Mouse (Mus musculus): ENCODE measurements around the gene Gm20532. TPM values are rescaled to one million over a fixed set of nuclear protein-coding genes. Genes with fewer than 3 reads are reported as not detected.
"Not testable (repeated sequence)": the region's sequence is repeated elsewhere in the genome, so short reads cannot be mapped to it uniquely, and the experiment has no call there.

Gene Gm20532
- polyA plus RNA-seq, 1 experiment from 2014 or later, result not detected

DNA sequence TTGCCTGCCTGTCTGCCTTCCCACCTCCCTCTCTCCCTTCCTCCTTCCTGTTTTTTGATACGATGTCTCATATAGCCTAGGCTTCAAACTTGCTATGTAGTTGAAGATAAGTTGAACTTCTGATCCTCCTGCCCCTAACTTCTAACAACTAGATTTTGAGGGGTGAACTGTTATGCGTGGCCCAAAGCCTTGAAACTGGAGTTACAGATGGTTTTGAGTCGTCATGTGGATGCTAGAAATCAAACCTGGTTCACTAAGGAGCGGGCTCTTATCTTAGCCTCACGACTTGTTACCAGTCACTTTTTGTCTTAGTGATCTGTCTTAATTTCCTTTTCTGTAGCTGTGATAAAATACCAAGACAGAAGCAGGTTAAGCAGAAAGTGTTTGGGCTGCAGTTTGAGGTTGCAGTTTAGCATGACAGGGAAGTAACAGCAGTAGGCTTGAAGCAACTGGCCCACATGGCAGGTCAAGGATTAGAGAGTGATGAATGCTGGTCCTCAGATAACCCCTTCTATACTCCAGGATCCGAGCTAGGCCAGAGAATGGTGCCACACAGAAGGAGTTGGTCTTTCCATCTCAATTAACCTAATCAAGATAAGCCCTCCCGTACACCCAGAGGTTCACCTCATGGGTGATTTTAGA lies 54.7 kb downstream of the Gm20532 start:
- Histone ChIP-seq H3K4me1 (peaks cover 25% of the 10 kb centered on the region), H3K9me3 (replicated peaks) (no peaks in the 10 kb centered on the region), H3K27ac (no peak overlapping the region), H3K9ac (no peak overlapping the region), H3K4me3 (no peak overlapping the region), H3K27me3 (no peaks in the 10 kb centered on the region), H3K36me3 (peaks cover 23% of the 10 kb centered on the region), H3K4me2 (replicated peaks) (no peak overlapping the region)
- 78% methylated on average over 7 of the region's 7 CpGs for WGBS
- ATAC-seq (ENCODE audit: low FRiP score), result no peak

DNA sequence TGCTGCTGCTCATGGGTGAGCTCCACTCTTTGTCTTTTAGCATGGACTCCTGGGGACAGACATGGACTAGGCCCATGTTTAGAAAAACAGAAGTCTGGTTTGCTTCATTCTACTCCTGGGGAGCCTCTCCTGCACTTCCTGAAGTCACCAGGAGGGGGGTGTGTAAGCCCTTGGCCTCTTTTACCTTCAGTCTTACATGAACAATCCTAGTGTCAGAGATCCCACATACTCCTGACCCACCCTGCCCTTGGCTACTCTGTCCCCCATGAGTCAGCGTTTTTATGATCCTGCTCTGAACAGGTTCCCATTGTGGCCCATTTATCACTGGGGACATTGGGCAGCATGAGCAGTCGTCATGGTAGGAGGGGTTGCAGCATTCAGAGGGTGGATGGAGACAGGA lies 57.5 kb downstream of the Gm20532 start:
- WGBS, result 63% methylated on average over 2 of the region's 2 CpGs
- Histone ChIP-seq H3K4me2 (replicated peaks) (no peak overlapping the region), H3K4me1 (peaks cover 7% of the 10 kb centered on the region), H3K4me3 (no peak overlapping the region), H3K27me3 (no peaks in the 10 kb centered on the region), H3K27ac (no peak overlapping the region), H3K9ac (no peak overlapping the region), H3K9me3 (replicated peaks) (no peaks in the 10 kb centered on the region), H3K36me3 (no peaks in the 10 kb centered on the region)
- ATAC-seq (ENCODE audit: low FRiP score), result no peak

DNA sequence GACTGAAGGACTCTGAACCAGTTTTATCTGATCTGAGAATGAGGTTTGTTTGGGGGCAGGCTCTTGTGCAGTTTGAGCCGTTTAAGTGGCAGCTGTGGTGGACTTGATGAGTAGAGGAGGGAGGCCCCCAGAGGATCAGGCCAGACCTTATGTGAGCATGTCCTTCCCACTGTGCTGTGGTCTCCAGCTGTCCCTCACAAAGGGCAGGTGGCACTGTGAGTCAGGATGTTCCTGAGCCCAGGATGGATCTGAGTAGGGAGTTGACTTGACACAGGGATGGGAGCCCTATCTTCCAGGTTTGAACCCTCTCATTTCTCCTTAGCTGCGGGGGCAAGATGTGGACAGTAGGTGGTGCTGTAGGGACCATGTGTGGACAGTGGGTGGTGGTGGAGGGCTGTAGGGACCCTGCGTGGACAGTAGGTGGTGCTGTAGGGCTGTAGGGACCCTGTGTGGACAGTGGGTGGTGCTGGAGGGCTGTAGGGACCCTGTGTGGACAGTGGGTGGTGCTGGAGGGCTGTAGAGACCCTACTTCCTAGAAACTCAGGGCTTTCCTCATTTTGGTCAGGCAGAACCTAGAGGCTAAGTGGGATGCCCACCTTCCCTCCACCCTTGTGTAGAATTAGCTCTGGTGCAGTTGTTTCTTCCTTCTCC lies 60.3 kb downstream of the Gm20532 start:
- no peaks in the 10 kb centered on the region for H3K4me1 ChIP-seq
- 24% methylated on average over 3 of the region's 3 CpGs for WGBS
- H3K36me3 ChIP-seq, result no peaks in the 10 kb centered on the region
- no peaks in the 10 kb centered on the region for H3K9me3 ChIP-seq (replicated peaks)
- no peak overlapping the region for H3K4me3 ChIP-seq
- peak; percentile 95 for ATAC-seq (ENCODE audit: low FRiP score)
- no peak overlapping the region for H3K9ac ChIP-seq
- no peak overlapping the region for H3K27ac ChIP-seq
- no peaks in the 10 kb centered on the region for H3K27me3 ChIP-seq
- H3K4me2 ChIP-seq (replicated peaks), result no peak overlapping the region

DNA sequence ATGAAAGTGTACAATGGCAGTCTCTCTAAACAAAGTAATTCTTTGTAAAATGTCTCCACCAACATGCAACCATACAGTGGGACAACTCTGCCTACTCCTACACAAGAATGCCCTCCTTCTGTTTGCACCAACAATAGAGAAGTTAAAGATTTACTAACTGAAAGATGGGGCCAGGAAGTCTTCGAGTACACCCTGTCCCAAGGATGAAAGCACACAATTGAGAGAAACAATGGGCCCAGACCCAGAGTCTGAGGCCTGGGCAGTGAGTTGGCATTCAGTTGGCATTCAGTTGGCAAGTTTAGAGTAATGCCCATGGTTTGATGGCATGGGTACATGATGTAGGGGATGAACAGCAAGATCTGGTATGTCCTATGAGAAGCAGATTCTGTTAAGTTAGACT lies 68.2 kb downstream of the Gm20532 start:
- Histone ChIP-seq H3K4me2 (replicated peaks) (no peak overlapping the region), H3K36me3 (no peaks in the 10 kb centered on the region), H3K9me3 (replicated peaks) (no peaks in the 10 kb centered on the region), H3K27me3 (no peaks in the 10 kb centered on the region), H3K4me1 (no peaks in the 10 kb centered on the region), H3K27ac (no peak overlapping the region), H3K9ac (no peak overlapping the region), H3K4me3 (no peak overlapping the region)
- WGBS, result 38% methylated on average over 1 of the region's 1 CpGs
- no peak for ATAC-seq (ENCODE audit: low FRiP score)

DNA sequence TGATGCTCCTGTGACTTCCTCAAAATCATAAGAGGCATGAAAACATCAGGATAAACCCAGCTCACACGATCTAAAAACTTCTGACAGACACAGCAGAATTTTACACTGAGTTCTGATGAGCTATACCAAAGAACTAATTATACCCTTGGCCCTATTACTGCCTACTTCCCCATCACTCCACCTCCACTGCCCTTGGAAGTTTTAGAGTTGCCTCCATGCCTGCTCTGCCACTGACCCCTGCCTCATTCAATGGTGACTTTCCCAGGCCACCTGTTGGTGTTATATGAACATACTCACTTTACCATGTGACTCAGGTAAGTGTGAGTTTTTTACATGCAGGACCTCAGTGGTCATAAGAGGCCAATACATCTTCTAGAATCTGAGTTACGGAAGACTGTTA lies 71.0 kb downstream of the Gm20532 start:
- Histone ChIP-seq H3K4me3 (no peak overlapping the region), H3K9me3 (replicated peaks) (no peaks in the 10 kb centered on the region), H3K27me3 (peaks cover 5% of the 10 kb centered on the region; the same call in 1 of the 2 replicates), H3K27ac (no peak overlapping the region), H3K9ac (no peak overlapping the region), H3K4me2 (replicated peaks) (no peak overlapping the region), H3K4me1 (peaks cover 5% of the 10 kb centered on the region; the same call in 1 of the 2 replicates), H3K36me3 (no peaks in the 10 kb centered on the region)
- 83% methylated on average over 2 of the region's 2 CpGs for WGBS
- no peak for ATAC-seq (ENCODE audit: low FRiP score)

DNA sequence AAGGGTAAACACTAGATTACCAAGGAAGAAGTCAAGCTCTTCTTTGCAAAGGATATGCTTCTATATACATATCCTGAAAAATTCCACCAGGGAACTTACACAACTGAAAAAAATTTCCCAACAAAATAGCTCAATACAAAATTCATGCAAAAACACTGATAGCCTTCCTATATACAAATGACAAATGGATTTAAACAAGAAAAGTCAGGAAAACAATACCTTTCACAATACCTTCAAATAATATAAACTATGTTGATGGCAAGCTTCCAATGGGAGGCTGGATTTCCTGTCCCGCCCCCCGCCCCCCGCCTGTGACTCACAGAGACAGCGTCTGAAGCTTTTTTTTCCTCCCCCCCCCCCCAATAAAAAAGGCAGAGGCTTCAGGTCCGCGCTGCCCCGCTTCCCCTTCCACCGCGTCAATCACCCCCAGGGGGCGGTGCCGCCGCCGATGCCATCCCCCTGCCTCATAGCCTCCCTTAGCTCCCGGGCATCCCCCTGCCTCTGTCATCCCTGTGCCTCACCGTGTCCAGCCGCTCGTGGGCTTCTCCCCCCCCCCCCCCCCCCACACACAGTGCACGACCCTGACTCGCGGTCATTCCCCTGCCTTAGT lies 74.8 kb downstream of the Gm20532 start:
- no peaks in the 10 kb centered on the region for H3K36me3 ChIP-seq
- ATAC-seq (ENCODE audit: low FRiP score), result no peak
- peak overlapping the region; percentile 60 for H3K4me2 ChIP-seq (replicated peaks)
- H3K9ac ChIP-seq, result peak overlapping the region; percentile 43; the same call in 1 of the 2 replicates
- H3K27ac ChIP-seq, result no peak overlapping the region
- peak overlapping the region; percentile 33 for H3K4me3 ChIP-seq
- no peaks in the 10 kb centered on the region for H3K9me3 ChIP-seq (replicated peaks)
- peaks cover 5% of the 10 kb centered on the region; the same call in 1 of the 2 replicates for H3K27me3 ChIP-seq
- peaks cover 5% of the 10 kb centered on the region; the same call in 1 of the 2 replicates for H3K4me1 ChIP-seq
- WGBS, result 5% methylated on average over 17 of the region's 20 CpGs

DNA sequence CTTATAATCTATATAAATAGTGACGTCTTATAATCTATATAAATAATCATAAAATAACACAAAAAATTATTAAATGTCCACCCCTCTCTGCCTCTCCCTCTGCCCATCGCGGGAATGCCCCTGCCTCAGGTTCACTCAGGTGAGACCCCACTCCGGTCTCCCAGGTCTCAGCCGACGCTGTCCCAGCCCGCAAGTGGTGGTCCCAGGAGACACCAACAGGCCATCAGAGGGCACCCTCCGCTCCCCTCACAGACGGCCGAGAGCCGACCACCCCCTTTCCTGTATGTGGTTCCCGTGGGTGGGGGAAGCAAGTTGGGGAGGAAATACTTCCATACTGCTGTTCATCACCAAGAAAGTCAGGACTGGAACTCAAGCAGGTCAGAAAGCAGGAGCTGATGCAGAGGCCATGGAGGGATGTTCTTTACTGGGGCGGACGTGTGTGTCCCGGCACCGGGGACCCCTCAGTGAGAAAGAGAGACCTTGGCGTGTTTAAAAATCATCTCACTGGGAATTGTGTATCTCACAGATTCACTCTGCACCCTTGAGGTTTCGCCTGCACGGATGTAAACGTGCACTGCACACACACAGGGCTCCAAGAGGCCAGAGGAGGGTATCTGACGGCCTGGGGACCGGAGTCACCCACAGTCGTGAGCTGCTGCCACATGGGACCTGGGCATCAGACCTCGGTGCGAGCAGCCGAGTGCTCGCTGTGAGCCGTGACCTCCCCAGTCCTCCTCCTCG lies 75.5 kb downstream of the Gm20532 start:
- no peak overlapping the region for H3K27ac ChIP-seq
- WGBS, result 49% methylated on average over 29 of the region's 29 CpGs
- ATAC-seq (ENCODE audit: low FRiP score), result no peak; the same call in 1 of the 2 replicates
- peak overlapping the region; percentile 33 for H3K4me3 ChIP-seq
- no peaks in the 10 kb centered on the region for H3K36me3 ChIP-seq
- H3K4me2 ChIP-seq (replicated peaks), result peak overlapping the region; percentile 60
- H3K4me1 ChIP-seq, result peaks cover 5% of the 10 kb centered on the region; the same call in 1 of the 2 replicates
- no peaks in the 10 kb centered on the region for H3K9me3 ChIP-seq (replicated peaks)
- peaks cover 5% of the 10 kb centered on the region; the same call in 1 of the 2 replicates for H3K27me3 ChIP-seq
- peak overlapping the region; percentile 43; the same call in 1 of the 2 replicates for H3K9ac ChIP-seq

DNA sequence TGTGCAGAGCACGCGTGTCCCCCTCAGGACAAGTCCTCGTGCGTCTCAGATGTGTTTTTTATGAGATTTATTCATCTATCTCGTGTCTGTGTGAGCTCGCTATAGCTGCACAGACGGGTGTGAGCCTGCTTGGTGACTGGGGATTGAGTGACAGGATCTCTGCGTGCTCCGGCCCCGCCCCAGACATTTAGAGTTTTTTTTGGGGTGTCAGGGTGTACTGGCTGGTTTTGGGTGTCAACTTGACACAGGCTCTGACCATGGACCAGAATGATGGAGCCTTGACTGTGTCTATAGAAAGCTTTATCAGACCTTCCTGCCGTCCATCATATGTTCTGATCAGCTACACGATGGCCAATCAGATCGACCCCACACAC lies 76.1 kb downstream of the Gm20532 start:
- no peak overlapping the region for H3K9ac ChIP-seq
- H3K36me3 ChIP-seq, result no peaks in the 10 kb centered on the region
- H3K4me2 ChIP-seq (replicated peaks), result no peak overlapping the region
- peaks cover 5% of the 10 kb centered on the region; the same call in 1 of the 2 replicates for H3K27me3 ChIP-seq
- no peak for ATAC-seq (ENCODE audit: low FRiP score)
- no peak overlapping the region for H3K27ac ChIP-seq
- 77% methylated on average over 13 of the region's 13 CpGs for WGBS
- H3K4me1 ChIP-seq, result peaks cover 5% of the 10 kb centered on the region; the same call in 1 of the 2 replicates
- no peak overlapping the region for H3K4me3 ChIP-seq
- no peaks in the 10 kb centered on the region for H3K9me3 ChIP-seq (replicated peaks)

DNA sequence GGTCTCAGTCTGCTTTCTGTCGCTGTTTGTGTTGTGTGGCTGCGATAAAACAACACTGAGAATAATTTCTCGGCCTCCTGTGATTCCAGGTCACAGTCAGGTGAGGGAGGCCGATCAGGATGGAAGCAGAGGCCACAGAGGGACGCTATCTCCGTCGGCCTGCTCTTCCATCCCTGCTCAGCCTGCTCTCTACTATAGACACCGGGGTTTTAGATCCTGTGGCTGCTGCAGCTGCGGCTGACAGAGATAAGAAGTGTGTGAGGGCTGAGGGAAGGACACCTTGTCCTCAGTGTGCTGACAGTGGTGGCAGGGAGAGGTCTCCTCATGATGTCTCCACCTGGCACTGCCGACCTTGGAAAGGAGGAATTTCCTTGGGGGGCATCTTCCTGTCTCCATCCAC lies 76.7 kb downstream of the Gm20532 start:
- Histone ChIP-seq H3K4me2 (replicated peaks) (no peak overlapping the region), H3K27ac (no peak overlapping the region), H3K9me3 (replicated peaks) (no peaks in the 10 kb centered on the region), H3K9ac (no peak overlapping the region), H3K36me3 (no peaks in the 10 kb centered on the region), H3K4me3 (no peak overlapping the region), H3K4me1 (peaks cover 5% of the 10 kb centered on the region; the same call in 1 of the 2 replicates), H3K27me3 (peaks cover 5% of the 10 kb centered on the region; the same call in 1 of the 2 replicates)
- WGBS, result 83% methylated on average over 10 of the region's 10 CpGs
- no peak for ATAC-seq (ENCODE audit: low FRiP score)

DNA sequence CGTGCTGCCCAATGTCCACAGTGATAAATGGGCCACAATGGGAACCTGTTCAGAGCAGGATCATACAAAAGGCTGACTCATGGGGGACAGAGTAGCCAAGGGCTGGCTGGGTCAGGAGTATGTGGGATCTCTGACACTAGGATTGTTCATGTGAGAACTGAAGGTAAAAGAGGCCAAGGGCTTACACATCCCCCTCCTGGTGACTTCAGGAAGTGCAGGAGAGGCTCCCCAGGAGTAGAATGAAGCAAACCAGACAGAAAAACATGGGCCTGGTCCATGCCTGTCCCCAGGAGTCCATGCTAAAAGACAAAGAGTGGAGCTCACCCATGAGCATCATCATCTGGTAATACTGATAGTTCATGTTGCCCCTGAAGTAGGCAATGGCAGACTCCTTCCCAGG lies 77.1 kb downstream of the Gm20532 start:
- ATAC-seq (ENCODE audit: low FRiP score), result not testable (repeated sequence)
- 80% methylated on average over 1 of the region's 1 CpGs for WGBS

DNA sequence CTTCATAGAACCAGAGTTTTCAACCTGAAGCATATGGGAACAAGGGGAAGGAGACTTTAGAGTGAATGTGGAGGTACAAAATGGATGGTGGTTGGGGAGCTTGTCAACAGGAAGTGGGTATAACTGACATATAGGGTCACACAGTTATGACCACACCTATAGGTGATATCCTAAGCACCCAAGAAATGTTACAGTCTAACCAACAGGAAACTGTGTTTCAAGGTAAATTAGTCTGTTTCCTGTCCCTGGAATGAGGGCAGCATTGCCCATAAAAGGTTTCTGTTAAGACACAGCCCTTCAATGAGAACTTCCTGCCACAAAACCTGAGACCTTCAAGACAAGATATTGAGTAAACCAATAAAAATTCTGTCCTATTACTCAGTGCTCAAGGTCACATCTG lies 82.3 kb downstream of the Gm20532 start:
- no peaks in the 10 kb centered on the region for H3K36me3 ChIP-seq
- H3K27me3 ChIP-seq, result no peaks in the 10 kb centered on the region
- H3K4me3 ChIP-seq, result no peak overlapping the region
- no peak overlapping the region for H3K9ac ChIP-seq
- no peaks in the 10 kb centered on the region for H3K4me1 ChIP-seq
- no peak overlapping the region for H3K4me2 ChIP-seq (replicated peaks)
- ATAC-seq (ENCODE audit: low FRiP score), result no peak
- H3K27ac ChIP-seq, result no peak overlapping the region
- H3K9me3 ChIP-seq (replicated peaks), result no peaks in the 10 kb centered on the region

More for the DNA sequence above, 77.1 kb downstream of the Gm20532 start:
- H3K4me1 ChIP-seq; H3K4me2 ChIP-seq (replicated peaks); H3K27ac ChIP-seq; H3K9me3 ChIP-seq (replicated peaks); H3K27me3 ChIP-seq; H3K4me3 ChIP-seq; H3K9ac ChIP-seq; H3K36me3 ChIP-seq: not testable (repeated sequence)

DNA sequence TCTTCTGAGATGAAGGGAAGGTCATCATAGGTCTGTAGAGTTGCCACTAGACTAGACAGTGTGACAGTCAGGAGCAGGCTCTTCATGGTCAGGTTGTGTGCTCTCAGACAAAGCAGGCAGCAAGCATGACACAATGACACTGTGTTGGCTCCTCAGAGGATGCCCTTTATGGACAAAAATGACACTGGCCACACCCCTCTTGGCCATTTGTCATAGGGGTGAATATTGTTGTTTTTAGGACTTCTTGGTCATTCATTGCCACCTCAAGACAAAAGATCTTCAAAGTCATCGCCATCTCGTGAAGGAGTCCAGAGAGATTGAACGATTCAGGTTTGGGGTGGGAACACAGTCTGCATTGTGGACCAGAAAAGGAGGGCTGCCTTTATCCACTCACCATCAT lies 84.7 kb downstream of the Gm20532 start, which contains the start of gene Lcn4:
TSS of gene Lcn4 (minus strand) at position 101 of the 400 bp plus-strand sequence.
- WGBS, result 93% methylated on average over 3 of the region's 3 CpGs
- Histone ChIP-seq H3K4me1 (no peaks in the 10 kb centered on the region), H3K27me3 (no peaks in the 10 kb centered on the region), H3K36me3 (no peaks in the 10 kb centered on the region), H3K9me3 (replicated peaks) (no peaks in the 10 kb centered on the region), H3K4me2 (replicated peaks) (no peak within 1 kb of the TSS), H3K27ac (no peak within 1 kb of the TSS), H3K4me3 (no peak within 1 kb of the TSS), H3K9ac (no peak within 1 kb of the TSS)
- ATAC-seq (ENCODE audit: low FRiP score), result no peak

Measured in hindbrain, embryonic 12.5 days (tissue).